In the genomic region with DNA sequence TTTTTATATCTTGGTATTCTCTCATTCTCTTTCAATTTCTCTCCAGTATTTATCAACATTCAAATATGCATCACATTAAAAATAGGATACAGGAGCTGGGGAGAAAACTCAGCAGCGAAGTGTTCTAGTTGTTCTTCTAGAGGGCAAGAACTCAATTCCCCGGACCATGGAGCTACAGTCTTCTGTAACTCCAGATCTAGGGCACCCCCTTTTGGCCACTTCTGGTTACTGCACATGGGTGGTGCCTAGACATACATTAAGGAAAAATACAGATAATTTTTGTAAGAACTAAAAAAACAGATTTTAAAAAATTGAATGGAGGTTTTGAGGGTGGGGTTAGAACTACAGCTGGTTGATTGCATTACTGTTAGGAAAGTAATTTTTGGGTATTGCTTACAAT, we compare ENCODE assay signal across 8 mouse cellular contexts.
A peak's percentile ranks its signal among the peaks of the same experiment; 100 is the strongest.
DNase-seq lines count a peak whose midpoint lies in the region; ATAC-seq and TF ChIP-seq lines count a peak whose summit lies in the region.

No protein-coding gene starts in this region.

- H3K4me3 ChIP-seq in heart, postnatal 0 days (ENCODE audit: low read depth, low read length): no peak overlapping the region
- no peak overlapping the region for H3K4me3 ChIP-seq in heart, embryonic 11.5 days (ENCODE audit: low read depth, low read length)

- H3K4me1 ChIP-seq in heart, postnatal 0 days (ENCODE audit: control insufficient read depth, insufficient read depth): no peaks in the 10 kb centered on the region
- no peaks in the 10 kb centered on the region for H3K4me1 ChIP-seq in heart, embryonic 11.5 days (ENCODE audit: control insufficient read depth, insufficient read depth, low read length)

- no peak overlapping the region for H3K4me2 ChIP-seq in heart, postnatal 0 days (ENCODE audit: low read depth, low read length)
- H3K4me2 ChIP-seq in heart, embryonic 11.5 days: no peak overlapping the region

- no peak for DNase-seq in heart, postnatal 0 days (ENCODE audit: low spot score)
- DNase-seq in 3T3-L1 (ENCODE audit: low read depth, low spot score): peak; percentile 65
- DNase-seq in NIH3T3 (ENCODE audit: low read depth): peak; percentile 46
- peak; percentile 23 for DNase-seq in embryo, embryonic 11.5 days (ENCODE audit: low read depth, low spot score)
- peak; percentile 61 for DNase-seq in left cerebral cortex, postnatal 4 days
- DNase-seq in retina, postnatal 1 day: peak; percentile 51
- DNase-seq in spleen, postnatal 4 days (ENCODE audit: low spot score in 2 of 2): no peak

- peak; percentile 32 for TF ChIP-seq CTCF in heart, postnatal 0 days (IDR thresholded peaks at IDR 0.05; ENCODE audit: low read depth)

- 44% methylated on average over 2 of the region's 2 CpGs for WGBS in heart, postnatal 0 days
- 55% methylated on average over 2 of the region's 2 CpGs for WGBS in heart, embryonic 11.5 days (ENCODE audit: insufficient replicate concordance)

- ATAC-seq in heart, postnatal 0 days (ENCODE audit: insufficient read depth, low read depth): no peak
- ATAC-seq in heart, embryonic 11.5 days (replicated peaks; ENCODE audit: insufficient number of reproducible peaks, low FRiP score, low TSS enrichment): no peak

- H3K27ac ChIP-seq in heart, postnatal 0 days (ENCODE audit: low read depth): no peak overlapping the region
- no peak overlapping the region for H3K27ac ChIP-seq in heart, embryonic 11.5 days (ENCODE audit: low read depth, low read length)

- H3K9me3 ChIP-seq in heart, postnatal 0 days (replicated peaks; ENCODE audit: control insufficient read depth, low read length): peaks cover 6% of the 10 kb centered on the region; the same call in 1 of the 2 replicates
- no peaks in the 10 kb centered on the region for H3K9me3 ChIP-seq in heart, embryonic 11.5 days (replicated peaks; ENCODE audit: control insufficient read depth, low read length)

- intact Hi-C loops in left cerebral cortex, postnatal 4 days (cut with DNase I): no loop called here

- H3K36me3 ChIP-seq in heart, postnatal 0 days (replicated peaks; ENCODE audit: control insufficient read depth, insufficient read depth, low read length): no peaks in the 10 kb centered on the region
- H3K36me3 ChIP-seq in heart, embryonic 11.5 days (ENCODE audit: control insufficient read depth, insufficient read depth, low read length): no peaks in the 10 kb centered on the region

- H3K27me3 ChIP-seq in heart, postnatal 0 days (ENCODE audit: control insufficient read depth, insufficient read depth, low read length): no peaks in the 10 kb centered on the region
- no peaks in the 10 kb centered on the region for H3K27me3 ChIP-seq in heart, embryonic 11.5 days (ENCODE audit: control insufficient read depth, insufficient read depth, low read length)

- no peak overlapping the region for H3K9ac ChIP-seq in heart, postnatal 0 days (replicated peaks; ENCODE audit: low read depth, low read length)
- H3K9ac ChIP-seq in heart, embryonic 11.5 days (ENCODE audit: low read depth, low read length): no peak overlapping the region

- no peak for TF ChIP-seq EP300 in heart, postnatal 0 days (IDR thresholded peaks at IDR 0.05; ENCODE audit: low read depth)

Comparison
In these comparisons a context has a peak if more than half of its experiments do, and no peak if none do; other contexts are left out.
1. DNase-seq: peak in 3T3-L1 (single experiment), NIH3T3 (single experiment), embryo, embryonic 11.5 days (single experiment), left cerebral cortex, postnatal 4 days (single experiment) and retina, postnatal 1 day (single experiment); none in heart, postnatal 0 days (single experiment) and spleen, postnatal 4 days (0 of 2).